Comparison of ENCODE assay signal across 9 mouse cellular contexts in the genomic region with DNA sequence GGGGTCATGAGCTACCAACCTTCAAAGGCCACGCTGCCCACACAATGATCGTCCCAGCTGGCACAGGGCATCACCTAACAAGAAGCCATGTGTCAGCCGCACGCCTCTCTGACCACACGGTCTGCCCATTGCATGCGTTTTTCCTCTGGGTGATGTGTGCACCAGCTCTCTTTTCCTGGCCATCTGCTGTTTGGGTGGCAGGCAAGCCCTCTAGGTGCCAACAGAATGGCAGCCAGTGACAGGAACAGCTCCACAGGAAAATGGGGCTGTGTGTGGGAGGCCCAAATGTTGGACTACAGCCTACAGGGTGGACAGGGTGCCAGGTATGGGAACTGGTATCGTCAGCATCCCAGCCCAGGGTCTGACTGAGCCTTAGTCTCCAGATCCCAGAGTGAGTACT. TPM values are rescaled to one million over a fixed set of nuclear protein-coding genes. Genes with fewer than 3 reads are reported as not detected.
A peak's percentile ranks its signal among the peaks of the same experiment; 100 is the strongest.
DNase-seq lines count a peak whose midpoint lies in the region; ATAC-seq lines count a peak whose summit lies in the region.
"Had no signal": no experiment of that assay in that cellular context is flagged by ENCODE, and none has a peak within 500 bp of the region (broad histone marks: within the 10 kb centered on the region; RNA-seq: fewer than 3 reads in every experiment).

No protein-coding gene starts in this region.

- H3K27me3 ChIP-seq in hindbrain, embryonic 11.5 days (ENCODE audit: control insufficient read depth, insufficient read depth, low read length) = no peaks in the 10 kb centered on the region
- H3K27me3 ChIP-seq in hindbrain, embryonic 10.5 days (ENCODE audit: insufficient read depth, poor library complexity, severe bottlenecking) = peaks cover 16% of the 10 kb centered on the region
- H3K27me3 ChIP-seq in forebrain, embryonic 16.5 days (replicated peaks; ENCODE audit: control insufficient read depth, insufficient read depth, low read length) = no peaks in the 10 kb centered on the region
- H3K27me3 ChIP-seq in intestine, embryonic 16.5 days (replicated peaks; ENCODE audit: control insufficient read depth, insufficient read depth, low read length) = no peaks in the 10 kb centered on the region

- no peak for DNase-seq in hindbrain, embryonic 11.5 days (ENCODE audit: low spot score)
- no peak for DNase-seq in hindbrain, embryonic 10.5 days (ENCODE audit: low spot score)
- DNase-seq in left cerebral cortex, postnatal 25 days (ENCODE audit: low spot score in 2 of 2) = peak; percentile 61 to 92
- no peak for DNase-seq in gastrocnemius, adult 18-20 months (ENCODE audit: low spot score)
- no peak for DNase-seq in thymus, postnatal 4 days
- DNase-seq: thymus, adult 2 months had no signal

- ATAC-seq in hindbrain, embryonic 11.5 days (ENCODE audit: low FRiP score) = 0 out of 2 replicates have a peak, but pooled peaks have one; percentile 22
- peak; percentile 73 for ATAC-seq in cerebellum, adult (ENCODE audit: insufficient number of reproducible peaks, low FRiP score, low TSS enrichment)
- ATAC-seq in forebrain, embryonic 16.5 days = peak; percentile 81
- ATAC-seq in intestine, embryonic 16.5 days = no peak

- H3K9me3 ChIP-seq in hindbrain, embryonic 11.5 days (ENCODE audit: control insufficient read depth, low read length) = no peaks in the 10 kb centered on the region
- H3K9me3 ChIP-seq in hindbrain, embryonic 10.5 days = no peaks in the 10 kb centered on the region
- no peaks in the 10 kb centered on the region for H3K9me3 ChIP-seq in forebrain, embryonic 16.5 days (ENCODE audit: control insufficient read depth, low read length)
- H3K9me3 ChIP-seq in intestine, embryonic 16.5 days (ENCODE audit: control insufficient read depth, low read length) = no peaks in the 10 kb centered on the region

- no peak overlapping the region for H3K4me2 ChIP-seq in hindbrain, embryonic 11.5 days (replicated peaks; ENCODE audit: low read depth, low read length)
- no peak overlapping the region for H3K4me2 ChIP-seq in forebrain, embryonic 16.5 days (ENCODE audit: low read length)
- H3K4me2 ChIP-seq in intestine, embryonic 16.5 days (ENCODE audit: low read depth, low read length) = no peak overlapping the region

- H3K4me1 ChIP-seq in hindbrain, embryonic 11.5 days (replicated peaks; ENCODE audit: control insufficient read depth, insufficient read depth, low read length) = no peaks in the 10 kb centered on the region
- peaks cover 13% of the 10 kb centered on the region for H3K4me1 ChIP-seq in hindbrain, embryonic 10.5 days (replicated peaks)
- peaks cover 12% of the 10 kb centered on the region for H3K4me1 ChIP-seq in forebrain, embryonic 16.5 days (replicated peaks; ENCODE audit: control insufficient read depth, insufficient read depth, low read length)
- no peaks in the 10 kb centered on the region for H3K4me1 ChIP-seq in intestine, embryonic 16.5 days (ENCODE audit: control insufficient read depth, insufficient read depth, low read length)

- no peak overlapping the region for H3K4me3 ChIP-seq in hindbrain, embryonic 11.5 days (ENCODE audit: low read depth, low read length)
- H3K4me3 ChIP-seq in hindbrain, embryonic 10.5 days = no peak overlapping the region
- no peak overlapping the region for H3K4me3 ChIP-seq in forebrain, embryonic 16.5 days (replicated peaks; ENCODE audit: low read length)
- H3K4me3 ChIP-seq in intestine, embryonic 16.5 days (ENCODE audit: low read length) = no peak overlapping the region

- no peaks in the 10 kb centered on the region for H3K36me3 ChIP-seq in hindbrain, embryonic 11.5 days (ENCODE audit: control insufficient read depth, insufficient read depth, low read length)
- no peaks in the 10 kb centered on the region for H3K36me3 ChIP-seq in hindbrain, embryonic 10.5 days
- H3K36me3 ChIP-seq in forebrain, embryonic 16.5 days (ENCODE audit: control insufficient read depth, insufficient read depth) = no peaks in the 10 kb centered on the region
- no peaks in the 10 kb centered on the region for H3K36me3 ChIP-seq in intestine, embryonic 16.5 days (ENCODE audit: control insufficient read depth, insufficient read depth, low read length)

- H3K27ac ChIP-seq in hindbrain, embryonic 11.5 days (ENCODE audit: low read depth, low read length) = no peak overlapping the region
- no peak overlapping the region for H3K27ac ChIP-seq in hindbrain, embryonic 10.5 days
- H3K27ac ChIP-seq in forebrain, embryonic 16.5 days (ENCODE audit: low read length) = peak overlapping the region; percentile 79
- no peak overlapping the region for H3K27ac ChIP-seq in intestine, embryonic 16.5 days (ENCODE audit: low read length)

- no peak overlapping the region for H3K9ac ChIP-seq in hindbrain, embryonic 11.5 days (ENCODE audit: low read depth, low read length)
- H3K9ac ChIP-seq in forebrain, embryonic 16.5 days (replicated peaks; ENCODE audit: low read depth, low read length) = no peak overlapping the region
- no peak overlapping the region for H3K9ac ChIP-seq in intestine, embryonic 16.5 days (ENCODE audit: low read depth, low read length)

- WGBS in hindbrain, embryonic 11.5 days = 92% methylated on average over 7 of the region's 7 CpGs
- WGBS in hindbrain, embryonic 10.5 days = 92% methylated on average over 7 of the region's 7 CpGs
- 50% methylated on average over 7 of the region's 7 CpGs for WGBS in forebrain, embryonic 16.5 days
- WGBS in intestine, embryonic 16.5 days = 89% methylated on average over 7 of the region's 7 CpGs

- intact Hi-C loops in left cerebral cortex, postnatal 25 days (cut with DNase I) = loop anchor here (2.0 to 10.0 kb wide), 4 partner anchors 115 to 518 kb away; no protein-coding TSS in a partner anchor

RNA-seq across cellular contexts. Expression of a gene that starts 14.9 kb away (rescaled TPM):
- 20.6 and 21.5 TPM in 2 replicates for polyA plus RNA-seq in hindbrain, embryonic 11.5 days (2014; fragmentation: Nextera tagmentation; extraction: Ambion mirVana)
- 26.3 and 28.3 TPM in 2 replicates for polyA plus RNA-seq in hindbrain, embryonic 10.5 days (2016; fragmentation: Nextera tagmentation; extraction: Ambion mirVana)
- 21.3 and 23.1 TPM in 2 replicates for polyA plus RNA-seq in forebrain, embryonic 16.5 days (2015; fragmentation: Nextera tagmentation; extraction: Ambion mirVana)
- 10 to 100 TPM; 16.3 to 24.0 TPM for total RNA-seq in left cerebral cortex, postnatal 25 days (2021)
- total RNA-seq in gastrocnemius, adult 18-20 months (2021) = 10 to 100 TPM; 17.3 to 23.8 TPM
- 60.0 and 63.3 TPM in 2 replicates for polyA plus RNA-seq in intestine, embryonic 16.5 days (2015; fragmentation: Nextera tagmentation; extraction: Ambion mirVana)

RNA-seq across cellular contexts. Expression of a gene that starts 24.5 kb away (rescaled TPM):
- polyA plus RNA-seq in hindbrain, embryonic 11.5 days (2014; fragmentation: Nextera tagmentation; extraction: Ambion mirVana) = 8.5 and 11.0 TPM in 2 replicates
- 4.5 and 8.5 TPM in 2 replicates for polyA plus RNA-seq in hindbrain, embryonic 10.5 days (2016; fragmentation: Nextera tagmentation; extraction: Ambion mirVana)
- 16.0 and 21.3 TPM in 2 replicates for polyA plus RNA-seq in forebrain, embryonic 16.5 days (2015; fragmentation: Nextera tagmentation; extraction: Ambion mirVana)
- 100 to 1,000 TPM; 111 to 115 TPM for total RNA-seq in left cerebral cortex, postnatal 25 days (2021)
- 10 to 100 TPM; 63.4 to 85.0 TPM for total RNA-seq in gastrocnemius, adult 18-20 months (2021)
- polyA plus RNA-seq in intestine, embryonic 16.5 days (2015; fragmentation: Nextera tagmentation; extraction: Ambion mirVana) = 2.9 and 3.5 TPM in 2 replicates

RNA-seq across cellular contexts. Expression of a gene that starts 43.5 kb away (rescaled TPM):
- polyA plus RNA-seq in hindbrain, embryonic 11.5 days (2014; fragmentation: Nextera tagmentation; extraction: Ambion mirVana) = 20.3 and 27.4 TPM in 2 replicates
- 25.8 and 27.4 TPM in 2 replicates for polyA plus RNA-seq in hindbrain, embryonic 10.5 days (2016; fragmentation: Nextera tagmentation; extraction: Ambion mirVana)
- polyA plus RNA-seq in forebrain, embryonic 16.5 days (2015; fragmentation: Nextera tagmentation; extraction: Ambion mirVana) = 20.6 and 21.4 TPM in 2 replicates
- 10 to 100 TPM in 1 of 2 experiments, 1 to 10 TPM in 1; 8.9 to 15.6 TPM for total RNA-seq in left cerebral cortex, postnatal 25 days (2021)
- 100 to 1,000 TPM; 124 to 139 TPM for total RNA-seq in gastrocnemius, adult 18-20 months (2021)
- 53.2 and 58.8 TPM in 2 replicates for polyA plus RNA-seq in intestine, embryonic 16.5 days (2015; fragmentation: Nextera tagmentation; extraction: Ambion mirVana)

Comparison
In these comparisons a context has a peak if more than half of its experiments do, and no peak if none do; other contexts are left out.
1. DNase-seq: peak in left cerebral cortex, postnatal 25 days (2 of 2); none in hindbrain, embryonic 11.5 days (single experiment), hindbrain, embryonic 10.5 days (single experiment), gastrocnemius, adult 18-20 months (single experiment) and thymus, postnatal 4 days (single experiment).